Mouse (Mus musculus): Measurements from ENCODE around the gene Cyth3. TPM values are rescaled to one million over a fixed set of nuclear protein-coding genes. Genes with fewer than 3 reads are reported as not detected.

Gene Cyth3
- total and polyA plus RNA-seq, 3 experiments = 76.3 to 242 (median 191) TPM

DNA sequence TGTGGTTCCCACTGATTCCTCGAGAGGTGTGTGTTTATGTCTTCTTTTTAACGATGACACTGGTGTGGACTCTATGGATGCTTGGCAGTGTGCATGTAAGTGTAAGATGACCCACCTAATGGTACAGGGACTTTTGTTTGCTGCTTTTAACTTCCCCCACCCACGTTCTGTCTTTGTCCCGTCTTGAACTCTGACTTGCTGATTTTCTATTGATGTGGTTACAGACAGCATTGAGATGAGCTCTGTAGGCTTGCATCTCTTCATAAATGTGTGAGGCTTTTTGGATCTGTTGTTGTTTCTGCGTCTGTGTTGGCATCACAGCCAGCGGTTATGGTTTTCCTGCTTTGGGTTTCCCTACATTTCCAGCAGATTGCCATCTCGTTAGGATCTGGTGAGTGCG, 8.5 kb downstream of the Cyth3 start:
- peaks cover 88% of the 10 kb centered on the region for H3K4me1 ChIP-seq (ENCODE audit: insufficient read depth, low read depth, low read length)
- no peak for TF ChIP-seq TAL1 (conservative IDR thresholded peaks at IDR 0.05; ENCODE audit: low read depth, low read length)
- TF ChIP-seq CTCF (IDR thresholded peaks at IDR 0.05; ENCODE audit: low read depth, low read length) = no peak
- DNase-seq (ENCODE audit: low spot score) = no peak

DNA sequence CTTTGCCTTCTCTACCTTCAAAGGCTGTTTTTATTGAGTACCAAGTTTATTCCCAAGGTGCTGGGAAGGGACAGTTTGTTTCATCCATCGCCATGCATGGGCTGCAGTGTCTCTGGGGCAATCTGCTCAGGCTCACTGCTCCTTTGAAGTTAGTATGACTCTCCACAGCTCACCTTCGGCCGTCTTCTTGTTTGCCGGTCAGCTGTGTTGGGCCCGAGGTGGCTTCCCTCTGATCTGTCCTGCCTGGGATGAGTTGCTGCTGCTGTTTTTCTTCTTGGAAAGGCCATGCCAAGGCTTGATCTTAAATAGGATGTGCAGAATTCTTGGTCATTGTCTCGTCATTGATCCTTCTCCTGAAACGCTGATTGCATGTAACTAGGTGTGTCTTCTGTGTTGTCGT, 9.3 kb downstream of the Cyth3 start:
- peaks cover 88% of the 10 kb centered on the region for H3K4me1 ChIP-seq (ENCODE audit: insufficient read depth, low read depth, low read length)

More for the DNA sequence above, 8.5 kb downstream of the Cyth3 start:
- no peak for ATAC-seq (ENCODE audit: extremely low read depth, insufficient number of reproducible peaks, low FRiP score, poor library complexity, severe bottlenecking)
- no peaks in the 10 kb centered on the region for H3K27me3 ChIP-seq (ENCODE audit: insufficient read depth, low read length)
- H3K9me3 ChIP-seq (replicated peaks) = peaks cover 3% of the 10 kb centered on the region; the same call in 1 of the 2 replicates
- no peak overlapping the region; the same call in 1 of the 2 replicates for H3K4me3 ChIP-seq (ENCODE audit: low read depth, low read length)
- H3K36me3 ChIP-seq (replicated peaks) = peaks cover 53% of the 10 kb centered on the region

DNA sequence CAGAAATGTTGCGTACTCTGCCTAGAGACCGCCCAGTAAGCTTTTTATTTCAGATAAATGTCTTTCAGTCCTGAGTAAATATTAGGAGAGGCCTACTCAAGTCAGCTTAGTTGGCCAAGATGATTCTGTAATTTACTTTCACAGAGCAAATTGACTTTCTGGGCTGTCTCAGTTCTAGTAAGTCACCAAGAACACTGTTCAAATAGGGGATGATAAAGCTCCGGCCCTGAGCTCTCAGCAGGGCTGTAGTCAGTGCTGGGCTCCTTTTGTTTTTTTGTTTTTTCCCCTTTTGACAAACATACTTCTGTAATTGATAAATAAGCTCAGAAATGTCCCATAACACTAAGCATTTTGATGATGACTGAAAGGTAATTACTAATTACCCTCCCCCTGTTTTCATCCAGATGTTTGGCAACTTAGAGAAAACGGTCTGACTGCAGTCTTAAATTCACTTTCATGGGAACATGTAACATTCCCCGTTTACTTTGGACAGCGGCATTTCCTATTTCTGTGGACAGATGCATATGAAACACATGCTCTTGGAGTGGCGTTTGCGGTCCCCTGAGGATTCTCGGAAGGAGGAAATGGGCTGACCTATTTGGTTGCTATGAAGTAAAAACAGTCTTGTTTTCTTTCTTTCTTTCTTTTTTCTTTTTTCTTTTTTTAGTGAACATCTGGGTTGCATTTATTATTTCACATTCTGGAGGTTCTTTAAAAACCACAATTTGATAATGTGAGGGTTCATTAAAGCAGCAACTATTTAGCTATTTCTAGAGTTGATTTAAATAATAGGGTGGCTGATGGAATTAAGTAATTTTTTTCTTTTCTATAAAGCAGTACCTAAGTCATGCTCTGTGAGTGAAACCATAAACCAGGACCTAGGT, 10.7 kb downstream of the Cyth3 start:
- H3K36me3 ChIP-seq (replicated peaks) = peaks cover 52% of the 10 kb centered on the region
- peak overlapping the region; percentile 47; the same call in 1 of the 2 replicates for H3K4me3 ChIP-seq (ENCODE audit: low read depth, low read length)
- no peak for DNase-seq (ENCODE audit: low spot score)
- peaks cover 3% of the 10 kb centered on the region; the same call in 1 of the 2 replicates for H3K9me3 ChIP-seq (replicated peaks)
- TF ChIP-seq TAL1 (conservative IDR thresholded peaks at IDR 0.05; ENCODE audit: low read depth, low read length) = no peak
- TF ChIP-seq GATA2 (IDR thresholded peaks at IDR 0.05; ENCODE audit: borderline replicate concordance, low read depth, low read length) = no peak
- TF ChIP-seq GATA1 (IDR thresholded peaks at IDR 0.05; ENCODE audit: borderline replicate concordance, low read length) = no peak
- TF ChIP-seq CTCF (IDR thresholded peaks at IDR 0.05; ENCODE audit: low read depth, low read length) = no peak
- TF ChIP-seq POLR2AphosphoS5 (IDR thresholded peaks at IDR 0.05; ENCODE audit: insufficient replicate concordance, low read depth, low read length) = no peak
- H3K4me1 ChIP-seq (ENCODE audit: insufficient read depth, low read depth, low read length) = peaks cover 87% of the 10 kb centered on the region
- no peaks in the 10 kb centered on the region for H3K27me3 ChIP-seq (ENCODE audit: insufficient read depth, low read length)
- ATAC-seq (ENCODE audit: extremely low read depth, insufficient number of reproducible peaks, low FRiP score, poor library complexity, severe bottlenecking) = no peak

More for the DNA sequence above, 9.3 kb downstream of the Cyth3 start:
- ATAC-seq (ENCODE audit: extremely low read depth, insufficient number of reproducible peaks, low FRiP score, poor library complexity, severe bottlenecking) (no peak), DNase-seq (ENCODE audit: low spot score) (no peak)
- Histone ChIP-seq H3K9me3 (replicated peaks) (peaks cover 3% of the 10 kb centered on the region; the same call in 1 of the 2 replicates), H3K36me3 (replicated peaks) (peaks cover 54% of the 10 kb centered on the region), H3K4me3 (ENCODE audit: low read depth, low read length) (peak overlapping the region; percentile 20; the same call in 1 of the 2 replicates), H3K27me3 (ENCODE audit: insufficient read depth, low read length) (no peaks in the 10 kb centered on the region)
- TF ChIP-seq GATA1 (IDR thresholded peaks at IDR 0.05; ENCODE audit: borderline replicate concordance, low read length) = no peak
- TF ChIP-seq GATA2 (IDR thresholded peaks at IDR 0.05; ENCODE audit: borderline replicate concordance, low read depth, low read length) = no peak
- no peak for TF ChIP-seq CTCF (IDR thresholded peaks at IDR 0.05; ENCODE audit: low read depth, low read length)
- no peak for TF ChIP-seq TAL1 (conservative IDR thresholded peaks at IDR 0.05; ENCODE audit: low read depth, low read length)
- TF ChIP-seq POLR2AphosphoS5 (IDR thresholded peaks at IDR 0.05; ENCODE audit: insufficient replicate concordance, low read depth, low read length) = no peak

DNA sequence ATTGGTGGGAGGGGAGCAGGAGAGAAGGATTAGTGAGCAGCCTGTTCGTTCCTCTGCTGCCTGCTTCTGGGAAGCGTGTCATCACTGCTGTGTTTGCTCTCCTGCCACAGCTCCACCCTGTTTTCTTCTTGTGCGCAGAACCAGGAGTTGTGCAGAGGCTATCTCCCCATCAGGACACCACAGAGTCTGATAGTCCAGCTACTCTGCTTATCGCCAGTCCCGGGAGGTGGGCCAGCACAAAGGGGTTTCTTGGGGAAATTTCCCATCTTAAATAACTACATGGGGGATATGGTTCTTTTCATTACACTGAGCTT, 11.3 kb downstream of the Cyth3 start:
- ATAC-seq (ENCODE audit: extremely low read depth, insufficient number of reproducible peaks, low FRiP score, poor library complexity, severe bottlenecking) = peak; percentile 77
- DNase-seq (ENCODE audit: low spot score) = peak; percentile 36
- Histone ChIP-seq H3K36me3 (replicated peaks) (peaks cover 47% of the 10 kb centered on the region), H3K27me3 (ENCODE audit: insufficient read depth, low read length) (no peaks in the 10 kb centered on the region), H3K4me3 (ENCODE audit: low read depth, low read length) (peak overlapping the region; percentile 47; the same call in 1 of the 2 replicates), H3K9me3 (replicated peaks) (peaks cover 3% of the 10 kb centered on the region; the same call in 1 of the 2 replicates), H3K4me1 (ENCODE audit: insufficient read depth, low read depth, low read length) (peaks cover 88% of the 10 kb centered on the region)
- TF ChIP-seq TAL1 (conservative IDR thresholded peaks at IDR 0.05; ENCODE audit: low read depth, low read length) (peak; percentile 64), POLR2AphosphoS5 (IDR thresholded peaks at IDR 0.05; ENCODE audit: insufficient replicate concordance, low read depth, low read length) (no peak), GATA2 (IDR thresholded peaks at IDR 0.05; ENCODE audit: borderline replicate concordance, low read depth, low read length) (no peak), GATA1 (IDR thresholded peaks at IDR 0.05; ENCODE audit: borderline replicate concordance, low read length) (no peak), CTCF (IDR thresholded peaks at IDR 0.05; ENCODE audit: low read depth, low read length) (no peak)

DNA sequence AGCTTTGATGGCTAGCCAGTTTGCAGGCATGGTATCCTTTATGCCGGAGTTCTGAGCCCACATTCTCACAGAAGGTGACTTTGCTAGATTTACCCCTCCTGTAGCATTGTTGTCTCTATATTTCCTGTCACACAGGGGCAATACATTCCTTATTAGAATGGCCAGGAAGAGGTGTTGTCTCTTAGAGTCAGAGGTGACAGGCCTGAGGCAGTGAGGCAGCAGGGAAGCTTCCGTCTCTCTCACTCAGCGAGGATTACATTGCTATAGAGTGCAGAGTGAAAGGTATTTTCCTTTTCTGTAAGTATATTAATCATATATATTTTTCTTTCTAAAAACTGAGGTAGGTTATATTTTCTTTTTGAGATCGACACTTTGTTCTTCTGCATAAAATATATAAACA, 11.6 kb downstream of the Cyth3 start:
- Histone ChIP-seq H3K36me3 (replicated peaks) (peaks cover 43% of the 10 kb centered on the region), H3K4me1 (ENCODE audit: insufficient read depth, low read depth, low read length) (peaks cover 88% of the 10 kb centered on the region), H3K4me3 (ENCODE audit: low read depth, low read length) (peak overlapping the region; percentile 47), H3K9me3 (replicated peaks) (peaks cover 3% of the 10 kb centered on the region; the same call in 1 of the 2 replicates), H3K27me3 (ENCODE audit: insufficient read depth, low read length) (no peaks in the 10 kb centered on the region)
- DNase-seq (ENCODE audit: low spot score) (no peak), ATAC-seq (ENCODE audit: extremely low read depth, insufficient number of reproducible peaks, low FRiP score, poor library complexity, severe bottlenecking) (no peak)
- no peak for TF ChIP-seq GATA2 (IDR thresholded peaks at IDR 0.05; ENCODE audit: borderline replicate concordance, low read depth, low read length)
- TF ChIP-seq CTCF (IDR thresholded peaks at IDR 0.05; ENCODE audit: low read depth, low read length) = no peak
- no peak for TF ChIP-seq POLR2AphosphoS5 (IDR thresholded peaks at IDR 0.05; ENCODE audit: insufficient replicate concordance, low read depth, low read length)
- TF ChIP-seq GATA1 (IDR thresholded peaks at IDR 0.05; ENCODE audit: borderline replicate concordance, low read length) = no peak

DNA sequence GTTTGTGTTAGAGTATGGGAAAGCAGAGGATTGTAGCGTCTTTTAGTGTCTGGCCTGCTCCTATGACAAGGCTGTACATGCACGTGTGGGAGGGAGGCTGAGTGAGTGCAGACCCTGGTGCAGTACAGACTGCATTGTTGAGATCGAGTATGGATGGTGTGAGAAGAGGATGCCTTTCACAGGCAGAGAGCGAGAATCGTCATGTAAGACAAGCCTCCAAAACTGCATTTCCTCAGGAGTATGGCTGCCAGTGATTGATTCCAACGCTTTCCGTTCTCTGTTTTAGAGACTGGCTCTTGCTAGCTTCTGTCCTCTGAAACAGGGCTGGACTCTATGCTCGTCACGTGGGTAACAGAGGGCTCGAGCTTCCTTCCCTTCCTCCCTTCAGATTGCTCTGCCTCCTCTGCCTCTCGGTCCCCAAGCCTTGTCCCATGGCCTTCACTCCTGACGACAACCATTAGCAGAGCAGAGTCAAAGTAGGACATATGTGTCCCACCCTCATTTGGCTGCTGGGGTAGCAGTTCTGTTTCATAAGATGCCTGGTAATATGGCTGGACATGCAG, 12.4 kb downstream of the Cyth3 start:
- H3K36me3 ChIP-seq (replicated peaks) = peaks cover 37% of the 10 kb centered on the region
- H3K9me3 ChIP-seq (replicated peaks) = peaks cover 3% of the 10 kb centered on the region; the same call in 1 of the 2 replicates
- peak overlapping the region; percentile 66; the same call in 1 of the 2 replicates for H3K4me3 ChIP-seq (ENCODE audit: low read depth, low read length)
- DNase-seq (ENCODE audit: low spot score) = no peak
- no peak for ATAC-seq (ENCODE audit: extremely low read depth, insufficient number of reproducible peaks, low FRiP score, poor library complexity, severe bottlenecking)
- H3K4me1 ChIP-seq (ENCODE audit: insufficient read depth, low read depth, low read length) = peaks cover 87% of the 10 kb centered on the region
- no peaks in the 10 kb centered on the region for H3K27me3 ChIP-seq (ENCODE audit: insufficient read depth, low read length)
- TF ChIP-seq GATA1 (IDR thresholded peaks at IDR 0.05; ENCODE audit: borderline replicate concordance, low read length) (no peak), POLR2AphosphoS5 (IDR thresholded peaks at IDR 0.05; ENCODE audit: insufficient replicate concordance, low read depth, low read length) (no peak), TAL1 (conservative IDR thresholded peaks at IDR 0.05; ENCODE audit: low read depth, low read length) (no peak)
